Mouse (Mus musculus) C2C12 (cell line): Measurements from ENCODE around the gene Strc.

Experiments used
- CEBPB ChIP-seq: IDR thresholded peaks from one replicate; pipeline ENCODE4 v1.6.1; 2011; ENCODE audit warnings: low read depth, mild to moderate bottlenecking, control low read depth, moderate library complexity
- CTCF ChIP-seq: IDR thresholded peaks from one replicate; pipeline ENCODE4 v1.5.1; 2011; ENCODE audit not compliant: control insufficient read depth, insufficient read depth, insufficient read length
- FOSL1 ChIP-seq: IDR thresholded peaks from one replicate; pipeline ENCODE4 v1.8.0; 2011; ENCODE audit warnings: mild to moderate bottlenecking, low read length; ENCODE audit not compliant: poor library complexity, insufficient read depth, severe bottlenecking
- MAX ChIP-seq: IDR thresholded peaks from one replicate; pipeline ENCODE4 v1.6.1; 2011; ENCODE audit warnings: mild to moderate bottlenecking, control low read depth
- MYOD1 ChIP-seq: IDR thresholded peaks from one replicate; pipeline ENCODE4 v1.6.1; 2011; ENCODE audit warnings: low read depth; ENCODE audit not compliant: control insufficient read depth, insufficient read length
- USF1 ChIP-seq: IDR thresholded peaks from one replicate; pipeline ENCODE4 v1.6.1; 2011; ENCODE audit warnings: low read depth, mild to moderate bottlenecking, control low read depth, moderate library complexity

- TF ChIP-seq CTCF (no peak), MAX (no peak), MYOD1 (no peak), USF1 (no peak), CEBPB (no peak), FOSL1 (no peak)
Observed at GRCm38 (mm10) chr2:121357494-121357893, 29.5 kb downstream of the Strc start, which contains the start of gene Ckmt1.
